Mouse (Mus musculus) urinary bladder, postnatal 36 days (tissue): ENCODE data around the gene Tut4.

Source experiments
- DNase-seq, 2 experiments: peaks; one replicate each; pipeline ENCODE4 v3.0.0; 2022; ENCODE audit warnings: low spot score in 2 of 2, mixed read lengths in 1 of 2

The Tut4 gene

GRCm38 (mm10) chr4:108503023-108503422 is 43.8 kb downstream of the Tut4 start:
- DNase-seq = no peak

GRCm38 (mm10) chr4:108539701-108540100 is 80.5 kb downstream of the Tut4 start:
- DNase-seq = no peak

GRCm38 (mm10) chr4:108565026-108565425 is 105.8 kb downstream of the Tut4 start:
- DNase-seq = no peak

GRCm38 (mm10) chr4:108572644-108573043 is 113.4 kb downstream of the Tut4 start:
- no peak for DNase-seq

- peak; percentile 96 to 97 for DNase-seq
These were observed 119.9 kb downstream of the Tut4 start, which contains the start of the genes Prpf38a and Orc1 for GRCm38 (mm10) chr4:108578840-108579742. Gene Prpf38a (minus strand): TSS chr4:108579336. Gene Orc1 (plus strand): TSS chr4:108579423.

GRCm38 (mm10) chr4:108579743-108580411 is 120.7 kb downstream of the Tut4 start:
- no peak for DNase-seq

- DNase-seq = no peak
These were observed 134.2 kb downstream of the Tut4 start for GRCm38 (mm10) chr4:108593376-108593775.

- no peak for DNase-seq
These were observed 136.6 kb downstream of the Tut4 start for GRCm38 (mm10) chr4:108595785-108596184.

- DNase-seq = no peak
These were observed 139.1 kb downstream of the Tut4 start for GRCm38 (mm10) chr4:108598306-108598705.

- DNase-seq = no peak
These were observed 142.6 kb downstream of the Tut4 start for GRCm38 (mm10) chr4:108601870-108602269.

- no peak for DNase-seq
These were observed 149.4 kb downstream of the Tut4 start for GRCm38 (mm10) chr4:108608651-108609050.
